Mouse (Mus musculus): ENCODE data around the gene 4933417A18Rik.

GRCm38 (mm10) chr13:34964419-34964818, 40.2 kb downstream of the 4933417A18Rik start:
- no peak for TF ChIP-seq E2F4 (IDR thresholded peaks at IDR 0.05; ENCODE audit: insufficient read depth)
- TF ChIP-seq POLR2A (IDR thresholded peaks at IDR 0.05; ENCODE audit: insufficient read length, low read depth): no peak
- no peak for TF ChIP-seq CEBPB (IDR thresholded peaks at IDR 0.05; ENCODE audit: insufficient read depth, poor library complexity, severe bottlenecking)
- no peak for TF ChIP-seq POLR2AphosphoS2 (IDR thresholded peaks at IDR 0.05; ENCODE audit: insufficient read length, low read depth)
- no peak for TF ChIP-seq TCF12 (IDR thresholded peaks at IDR 0.05; ENCODE audit: insufficient read depth, poor library complexity, severe bottlenecking)
- no peak for TF ChIP-seq MYOD1 (IDR thresholded peaks at IDR 0.05; ENCODE audit: control insufficient read depth in 1 of 3, insufficient read length in 2 of 3, low read depth in 2 of 3)
- no peak for TF ChIP-seq USF1 (IDR thresholded peaks at IDR 0.05; ENCODE audit: low read depth)
